Mouse (Mus musculus): ENCODE measurements around the gene Dpp7. TPM values are rescaled to one million over a fixed set of nuclear protein-coding genes. Genes with fewer than 3 reads are reported as not detected.

Dpp7 gene
- polyA plus RNA-seq, 1 experiment: 24.4 TPM

DNA sequence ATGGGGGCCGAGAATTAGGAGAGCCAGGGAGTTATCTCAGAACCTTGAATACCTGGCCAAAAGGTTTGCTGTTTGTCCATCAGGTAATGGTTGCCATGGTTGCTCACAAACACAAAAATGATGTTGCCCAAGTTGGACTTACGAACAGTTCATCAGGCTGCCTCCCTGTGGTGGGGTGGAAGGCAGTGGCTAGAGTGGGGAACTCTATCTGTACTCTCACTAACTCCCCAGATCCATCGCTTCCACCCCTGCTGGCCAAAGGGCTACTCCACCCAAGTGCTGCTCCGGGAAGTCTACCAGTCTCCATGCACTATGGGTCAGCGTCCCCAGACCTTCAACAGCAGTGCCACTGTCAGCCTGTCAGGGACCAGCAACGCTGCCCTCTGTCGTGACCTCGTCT, 42.9 kb upstream of the Dpp7 start, which contains the start of gene Npdc1:
Gene Npdc1, plus strand, starts transcription at position 301 of the 400 bp plus-strand sequence.
- H3K27ac ChIP-seq (ENCODE audit: insufficient read depth, low read depth, low read length): no peak within 1 kb of the TSS
- no peaks in the 10 kb centered on the region for H3K36me3 ChIP-seq (ENCODE audit: control insufficient read depth, insufficient read depth, low read length)
- no peak for TF ChIP-seq CTCF (IDR thresholded peaks at IDR 0.05; ENCODE audit: extremely low read depth, insufficient read length, insufficient replicate concordance, low read depth, low read length)
- no peak for TF ChIP-seq POLR2A (IDR thresholded peaks at IDR 0.05; ENCODE audit: low read depth, low read length)
- 81% methylated on average over 8 of the region's 8 CpGs for WGBS
- H3K4me3 ChIP-seq (ENCODE audit: low read depth, low read length): no peak within 1 kb of the TSS
- H3K27me3 ChIP-seq (ENCODE audit: control insufficient read depth, insufficient read depth, low read length): no peaks in the 10 kb centered on the region; the same call in 1 of the 2 replicates
- peaks cover 18% of the 10 kb centered on the region; the same call in 1 of the 2 replicates for H3K4me1 ChIP-seq (ENCODE audit: control insufficient read depth, insufficient read depth, insufficient read length, low read length)

- Histone ChIP-seq H3K27me3 (ENCODE audit: control insufficient read depth, insufficient read depth, low read length) (no peaks in the 10 kb centered on the region; the same call in 1 of the 2 replicates), H3K4me3 (ENCODE audit: low read depth, low read length) (no peak overlapping the region), H3K4me1 (ENCODE audit: control insufficient read depth, insufficient read depth, insufficient read length, low read length) (peaks cover 15% of the 10 kb centered on the region; the same call in 1 of the 2 replicates), H3K36me3 (ENCODE audit: control insufficient read depth, insufficient read depth, low read length) (no peaks in the 10 kb centered on the region), H3K27ac (ENCODE audit: insufficient read depth, low read depth, low read length) (no peak overlapping the region)
- TF ChIP-seq CTCF (IDR thresholded peaks at IDR 0.05; ENCODE audit: extremely low read depth, insufficient read length, insufficient replicate concordance, low read depth, low read length) (no peak), POLR2A (IDR thresholded peaks at IDR 0.05; ENCODE audit: low read depth, low read length) (no peak)
- 97% methylated on average over 7 of the region's 7 CpGs for WGBS
These were observed 41.9 kb upstream of the Dpp7 start for GRCm38 (mm10) chr2:25398065-25398464.

DNA sequence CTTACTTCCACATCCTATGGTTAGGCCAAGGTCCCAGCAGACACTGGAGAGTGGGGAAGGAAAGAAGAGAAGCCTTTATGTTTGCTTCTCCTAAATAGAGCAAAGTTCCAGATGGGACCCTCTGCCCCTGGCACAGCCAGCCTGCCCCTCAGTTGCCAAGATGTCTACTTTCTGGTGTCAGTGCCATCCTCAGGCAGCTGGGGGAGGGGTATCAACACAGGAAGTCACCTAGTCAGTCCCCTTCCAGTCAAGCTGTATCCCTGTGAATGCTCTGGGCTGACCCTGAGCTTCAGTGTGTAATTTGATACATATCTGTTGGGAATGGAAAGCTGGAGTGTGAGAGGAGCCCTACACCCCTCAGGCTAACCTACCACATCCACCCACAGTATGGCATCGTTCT, 40.9 kb upstream of the Dpp7 start:
- Histone ChIP-seq H3K36me3 (ENCODE audit: control insufficient read depth, insufficient read depth, low read length) (no peaks in the 10 kb centered on the region), H3K27ac (ENCODE audit: insufficient read depth, low read depth, low read length) (no peak overlapping the region), H3K4me1 (ENCODE audit: control insufficient read depth, insufficient read depth, insufficient read length, low read length) (peaks cover 15% of the 10 kb centered on the region; the same call in 1 of the 2 replicates), H3K4me3 (ENCODE audit: low read depth, low read length) (peak overlapping the region; percentile 81; the same call in 1 of the 2 replicates), H3K27me3 (ENCODE audit: control insufficient read depth, insufficient read depth, low read length) (no peaks in the 10 kb centered on the region; the same call in 1 of the 2 replicates)
- WGBS: 87% methylated on average over 1 of the region's 1 CpGs
- no peak for TF ChIP-seq CTCF (IDR thresholded peaks at IDR 0.05; ENCODE audit: extremely low read depth, insufficient read length, insufficient replicate concordance, low read depth, low read length)
- no peak for TF ChIP-seq POLR2A (IDR thresholded peaks at IDR 0.05; ENCODE audit: low read depth, low read length)

DNA sequence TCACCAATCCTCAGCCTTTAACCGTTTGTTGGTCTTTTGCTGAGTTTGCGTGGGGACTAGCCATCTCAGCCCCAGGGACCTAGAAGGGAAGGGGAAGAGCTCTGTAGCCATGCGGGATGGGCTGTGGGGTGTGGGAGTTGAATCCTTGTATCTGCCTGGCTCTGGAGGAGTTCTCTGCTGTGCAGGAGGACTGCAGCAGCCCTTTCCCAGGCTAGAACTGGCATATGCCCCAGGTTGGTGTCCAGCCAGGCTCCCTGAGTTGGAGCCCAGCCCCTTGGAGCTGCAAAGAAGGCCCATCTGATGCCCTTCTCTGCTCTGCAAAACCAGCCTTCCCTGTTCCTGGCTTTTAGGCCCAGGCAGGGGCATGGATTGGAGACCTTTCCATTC, 40.4 kb upstream of the Dpp7 start:
- WGBS: 42% methylated on average over 3 of the region's 3 CpGs
- H3K4me1 ChIP-seq (ENCODE audit: control insufficient read depth, insufficient read depth, insufficient read length, low read length): peaks cover 15% of the 10 kb centered on the region; the same call in 1 of the 2 replicates
- H3K27ac ChIP-seq (ENCODE audit: insufficient read depth, low read depth, low read length): no peak overlapping the region
- no peaks in the 10 kb centered on the region; the same call in 1 of the 2 replicates for H3K27me3 ChIP-seq (ENCODE audit: control insufficient read depth, insufficient read depth, low read length)
- TF ChIP-seq POLR2A (IDR thresholded peaks at IDR 0.05; ENCODE audit: low read depth, low read length): no peak
- TF ChIP-seq CTCF (IDR thresholded peaks at IDR 0.05; ENCODE audit: extremely low read depth, insufficient read length, insufficient replicate concordance, low read depth, low read length): no peak
- H3K4me3 ChIP-seq (ENCODE audit: low read depth, low read length): peak overlapping the region; percentile 81
- no peaks in the 10 kb centered on the region for H3K36me3 ChIP-seq (ENCODE audit: control insufficient read depth, insufficient read depth, low read length)

DNA sequence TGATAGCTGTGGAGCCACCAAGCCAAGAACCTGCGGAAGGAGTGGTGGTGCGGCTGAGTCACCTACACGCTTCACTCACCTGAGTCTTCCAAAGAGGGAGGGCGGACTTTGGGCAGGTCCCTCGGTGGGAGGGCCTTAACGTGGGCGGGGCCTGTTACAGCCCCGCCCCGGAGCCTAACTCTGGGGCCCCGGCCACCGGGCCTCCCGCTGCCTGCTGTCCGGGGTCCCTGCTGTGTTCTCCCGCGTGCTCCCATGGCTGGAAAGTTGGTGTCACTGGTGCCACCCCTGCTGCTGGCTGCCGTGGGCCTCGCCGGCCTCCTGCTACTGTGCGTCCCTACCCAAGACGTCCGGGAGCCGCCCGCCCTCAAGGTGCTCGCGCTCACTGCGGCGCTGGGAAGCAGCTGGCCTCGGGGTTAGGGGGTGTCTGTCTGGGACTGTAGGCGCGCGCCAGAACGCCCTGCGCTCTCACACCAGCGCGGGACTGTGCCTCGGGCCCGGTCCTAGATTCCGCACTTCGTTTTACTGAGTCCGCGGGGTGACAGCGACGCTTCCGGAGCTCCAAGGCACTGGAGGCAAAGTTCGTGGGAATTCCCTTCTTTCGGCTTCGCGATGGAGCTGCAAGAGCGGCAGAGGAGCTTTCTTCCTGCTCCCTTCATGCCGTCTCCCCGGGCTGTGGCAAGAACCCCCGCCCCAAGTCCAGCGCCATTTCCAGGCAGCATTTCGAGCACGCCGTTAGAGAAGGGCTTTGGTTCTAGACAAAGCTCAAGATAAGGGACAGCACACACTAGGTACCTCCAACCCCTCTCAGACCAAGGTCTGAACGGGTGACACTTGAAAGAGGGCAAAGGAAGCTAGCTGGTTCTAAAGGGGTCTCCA, 39.8 kb upstream of the Dpp7 start, which contains the start of gene Entpd2:
Gene Entpd2, plus strand, starts transcription at position 154 of the 876 bp plus-strand sequence.
- Histone ChIP-seq H3K27me3 (ENCODE audit: control insufficient read depth, insufficient read depth, low read length) (no peaks in the 10 kb centered on the region; the same call in 1 of the 2 replicates), H3K4me1 (ENCODE audit: control insufficient read depth, insufficient read depth, insufficient read length, low read length) (peaks cover 15% of the 10 kb centered on the region; the same call in 1 of the 2 replicates), H3K36me3 (ENCODE audit: control insufficient read depth, insufficient read depth, low read length) (no peaks in the 10 kb centered on the region), H3K27ac (ENCODE audit: insufficient read depth, low read depth, low read length) (peak within 1 kb of the TSS; percentile 72), H3K4me3 (ENCODE audit: low read depth, low read length) (peak within 1 kb of the TSS; percentile 81)
- TF ChIP-seq POLR2A (IDR thresholded peaks at IDR 0.05; ENCODE audit: low read depth, low read length) (no peak; the same call in 1 of the 2 replicates), CTCF (IDR thresholded peaks at IDR 0.05; ENCODE audit: extremely low read depth, insufficient read length, insufficient replicate concordance, low read depth, low read length) (0 out of 2 replicates have a peak, but pooled peaks have one; percentile 16)
- 1% methylated on average over 57 of the region's 57 CpGs for WGBS

- H3K36me3 ChIP-seq (ENCODE audit: control insufficient read depth, insufficient read depth, low read length): no peaks in the 10 kb centered on the region
- TF ChIP-seq CTCF (IDR thresholded peaks at IDR 0.05; ENCODE audit: extremely low read depth, insufficient read length, insufficient replicate concordance, low read depth, low read length) (no peak), POLR2A (IDR thresholded peaks at IDR 0.05; ENCODE audit: low read depth, low read length) (no peak)
- WGBS: 58% methylated on average over 3 of the region's 3 CpGs
- no peak overlapping the region for H3K27ac ChIP-seq (ENCODE audit: insufficient read depth, low read depth, low read length)
- peaks cover 15% of the 10 kb centered on the region; the same call in 1 of the 2 replicates for H3K4me1 ChIP-seq (ENCODE audit: control insufficient read depth, insufficient read depth, insufficient read length, low read length)
- no peak overlapping the region for H3K4me3 ChIP-seq (ENCODE audit: low read depth, low read length)
- no peaks in the 10 kb centered on the region; the same call in 1 of the 2 replicates for H3K27me3 ChIP-seq (ENCODE audit: control insufficient read depth, insufficient read depth, low read length)
These were observed 38.4 kb upstream of the Dpp7 start for GRCm38 (mm10) chr2:25394281-25395221.
